Mouse (Mus musculus) MEL (cell line): ENCODE data around the gene Prmt2.

Experiments used
- BHLHE40 ChIP-seq: IDR thresholded peaks from 2 replicates; pipeline ENCODE4 v1.6.1; 2012; ENCODE audit warnings: low read depth, mild to moderate bottlenecking, inconsistent platforms, low read length, improper control_type of control experiment, borderline replicate concordance
- CTCF ChIP-seq, 3 experiments: IDR thresholded peaks in 2 of 3; conservative IDR thresholded peaks in 1 of 3; 2 replicates each; pipeline ENCODE4 v1.5.1; 2011 to 2012; ENCODE audit warnings: low read length in 3 of 3, low read depth in 2 of 3, mild to moderate bottlenecking in 2 of 3, improper control_type of control experiment in 1 of 3, inconsistent platforms in 1 of 3, mixed read lengths in 1 of 3, moderate library complexity in 1 of 3; ENCODE audit not compliant: control insufficient read depth in 1 of 3, insufficient read depth in 1 of 3, poor library complexity in 1 of 3, severe bottlenecking in 1 of 3
- EP300 ChIP-seq, 2 experiments: IDR thresholded peaks; 2 replicates each; pipeline ENCODE4 v1.6.1; 2011; ENCODE audit warnings: improper control_type of control experiment in 2 of 2, low read length in 2 of 2, low read depth in 1 of 2, mild to moderate bottlenecking in 1 of 2
- POLR2A ChIP-seq, 2 experiments: IDR thresholded peaks; 2 replicates each; pipeline ENCODE4 v1.6.1; 2011 to 2012; ENCODE audit warnings: low read length in 2 of 2, mild to moderate bottlenecking in 2 of 2, control low read depth in 1 of 2, improper control_type of control experiment in 1 of 2, low read depth in 1 of 2, moderate library complexity in 1 of 2; ENCODE audit not compliant: control insufficient read depth in 1 of 2, insufficient read depth in 1 of 2, poor library complexity in 1 of 2
- RAD21 ChIP-seq: IDR thresholded peaks from 2 replicates; pipeline ENCODE4 v1.6.1; 2011; ENCODE audit warnings: mild to moderate bottlenecking, low read depth, low read length, improper control_type of control experiment
- TAL1 ChIP-seq: IDR thresholded peaks from 2 replicates; pipeline ENCODE4 v1.6.1; 2012; ENCODE audit warnings: mild to moderate bottlenecking, inconsistent platforms, low read length, moderate library complexity, mixed read lengths
- ZKSCAN1 ChIP-seq: IDR thresholded peaks from 2 replicates; pipeline ENCODE4 v1.6.1; 2012; ENCODE audit warnings: low read depth, mild to moderate bottlenecking, inconsistent platforms, low read length, improper control_type of control experiment, moderate library complexity
- ZMIZ1 ChIP-seq: IDR thresholded peaks from 2 replicates; pipeline ENCODE4 v1.6.1; 2012; ENCODE audit warnings: low read depth, mild to moderate bottlenecking, inconsistent platforms, low read length, improper control_type of control experiment, moderate library complexity
- ZNF384 ChIP-seq: IDR thresholded peaks from 2 replicates; pipeline ENCODE4 v1.6.1; 2012; ENCODE audit warnings: low read depth, mild to moderate bottlenecking, inconsistent platforms, low read length, improper control_type of control experiment

GRCm38 (mm10) chr10:76185216-76185615, 52.4 kb downstream of the Prmt2 start:
- TF ChIP-seq BHLHE40: no peak
- no peak for TF ChIP-seq CTCF (IDR thresholded peaks at IDR 0.05 in 2 of 3, conservative IDR thresholded peaks at IDR 0.05 in 1 of 3; ENCODE audit: control insufficient read depth in 1 of 3, insufficient read depth in 1 of 3, low read depth in 2 of 3, low read length in 3 of 3, poor library complexity in 1 of 3, severe bottlenecking in 1 of 3)
- no peak for TF ChIP-seq POLR2A (IDR thresholded peaks at IDR 0.05; ENCODE audit: control insufficient read depth in 1 of 2, insufficient read depth in 1 of 2, low read depth in 1 of 2, low read length in 2 of 2, poor library complexity in 1 of 2)
- TF ChIP-seq TAL1: no peak
- no peak for TF ChIP-seq RAD21
- TF ChIP-seq ZNF384: no peak
- no peak for TF ChIP-seq ZMIZ1
- TF ChIP-seq EP300 (IDR thresholded peaks at IDR 0.05; ENCODE audit: low read depth in 1 of 2, low read length in 2 of 2): no peak
- TF ChIP-seq ZKSCAN1: no peak
